Mouse (Mus musculus) ES-Bruce4 (cell line): ENCODE measurements at regions not wholly inside any gene's neighbourhood (a gene's known extent, or its start where the extent isn't known, plus 50 kb on each side); places are given as distances from the start of the nearest gene placed in this dataset.

Source experiments
- CTCF ChIP-seq: IDR thresholded peaks from one replicate; pipeline ENCODE4 v1.8.1; 2011; ENCODE audit warnings: low read depth, low read length
- POLR2A ChIP-seq: IDR thresholded peaks from one replicate; pipeline ENCODE4 v1.8.1; 2011; ENCODE audit warnings: low read length; ENCODE audit not compliant: insufficient read depth

- TF ChIP-seq POLR2A (no peak), CTCF (no peak)
These were observed 254.2 kb upstream of the Eif4g2 start for GRCm38 (mm10) chr7:111337053-111337452.
